Mouse (Mus musculus) kidney, postnatal 10 days (tissue): Measurements from ENCODE around the gene Plk2.

Experiments used
- DNase-seq: peaks from one replicate; pipeline ENCODE4 v3.0.0; 2021; ENCODE audit warnings: mixed read lengths

Plk2 gene

DNA sequence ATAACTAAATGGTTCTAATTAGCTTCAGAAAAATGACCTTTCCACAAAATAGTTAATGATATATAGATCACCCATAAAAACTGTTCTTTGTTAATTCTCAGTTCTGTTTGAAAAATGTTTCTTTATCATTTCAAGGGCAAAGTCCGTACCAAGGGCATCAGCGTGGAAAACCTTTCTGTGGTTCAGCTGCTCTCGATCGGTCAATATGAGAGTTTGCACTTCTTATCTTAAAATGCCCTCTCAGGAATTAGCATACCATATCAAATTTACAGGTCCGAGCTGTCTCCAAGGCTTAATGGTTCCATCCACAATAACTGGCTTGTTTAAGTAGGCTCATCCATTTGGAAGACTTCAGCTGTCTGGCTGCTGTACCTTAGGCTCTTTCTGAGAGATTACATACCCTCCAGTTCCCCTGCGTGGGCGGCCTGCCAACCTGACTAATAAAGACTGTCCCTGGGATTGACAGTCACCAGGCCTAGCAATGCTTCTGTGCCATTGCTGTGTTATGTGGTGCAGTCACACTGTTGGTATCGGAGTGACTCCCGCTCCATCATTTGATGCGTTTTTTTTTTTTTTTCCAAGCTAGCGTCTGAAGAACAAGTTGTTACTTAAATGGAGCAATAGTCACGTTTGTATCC lies 17.8 kb downstream of the Plk2 start:
- peak; percentile 17 for DNase-seq

DNA sequence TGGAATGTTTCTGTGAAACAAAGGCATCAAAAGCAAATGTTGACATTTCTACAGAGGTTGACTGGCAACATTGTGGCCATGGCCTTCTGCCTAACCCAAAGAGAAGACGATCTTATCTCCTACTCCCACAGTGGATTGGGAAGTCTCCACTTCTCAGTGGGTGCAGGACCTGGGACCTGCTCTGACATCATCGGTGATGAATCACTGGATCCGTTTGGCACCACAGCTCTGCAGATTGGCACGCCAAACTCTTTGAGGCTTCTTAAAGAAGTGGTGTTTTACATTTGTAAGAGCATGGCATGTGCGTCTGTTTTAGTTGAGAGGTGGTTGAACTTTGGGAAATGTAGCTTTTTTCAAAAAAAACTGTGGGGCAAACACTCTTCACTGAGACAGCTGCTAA lies 23.8 kb downstream of the Plk2 start:
- DNase-seq, result no peak

DNA sequence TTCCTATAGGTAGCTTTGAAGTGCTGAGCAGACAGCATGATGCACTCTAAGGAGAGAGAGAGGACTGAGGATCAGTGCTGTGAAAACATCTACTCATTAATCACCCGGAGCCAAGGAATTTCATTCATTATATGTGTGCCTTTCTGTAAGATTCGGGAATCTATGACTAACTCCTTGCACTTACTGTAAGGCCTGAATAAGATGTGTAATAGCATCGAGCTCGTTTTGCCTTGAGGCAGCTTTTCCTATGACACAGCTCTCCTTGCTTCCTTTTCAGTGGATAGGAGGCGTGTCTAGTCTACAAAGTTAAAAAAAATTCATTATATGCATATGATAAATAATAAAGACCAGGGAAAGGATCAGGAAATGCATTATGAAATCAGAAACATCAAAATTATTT lies 24.8 kb downstream of the Plk2 start:
- DNase-seq, result no peak

DNA sequence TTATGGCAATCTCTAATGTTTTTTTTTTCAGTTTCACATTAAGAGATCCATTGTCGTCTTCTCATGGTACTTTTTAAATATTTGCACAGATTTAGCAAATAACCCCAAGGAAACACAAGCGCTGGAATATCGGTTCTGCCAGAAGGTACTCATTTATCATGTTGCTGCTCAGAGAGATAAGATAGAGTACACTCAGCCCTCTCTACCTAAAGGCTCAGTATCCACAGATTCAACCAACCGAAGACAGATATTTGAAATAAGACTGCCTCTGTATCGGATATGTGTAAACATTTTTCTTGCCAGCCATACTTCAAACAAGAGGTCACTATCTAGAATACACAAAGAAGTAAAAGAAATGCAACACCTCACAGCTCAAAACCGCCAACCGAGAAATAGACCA lies 27.6 kb downstream of the Plk2 start:
- DNase-seq, result no peak

DNA sequence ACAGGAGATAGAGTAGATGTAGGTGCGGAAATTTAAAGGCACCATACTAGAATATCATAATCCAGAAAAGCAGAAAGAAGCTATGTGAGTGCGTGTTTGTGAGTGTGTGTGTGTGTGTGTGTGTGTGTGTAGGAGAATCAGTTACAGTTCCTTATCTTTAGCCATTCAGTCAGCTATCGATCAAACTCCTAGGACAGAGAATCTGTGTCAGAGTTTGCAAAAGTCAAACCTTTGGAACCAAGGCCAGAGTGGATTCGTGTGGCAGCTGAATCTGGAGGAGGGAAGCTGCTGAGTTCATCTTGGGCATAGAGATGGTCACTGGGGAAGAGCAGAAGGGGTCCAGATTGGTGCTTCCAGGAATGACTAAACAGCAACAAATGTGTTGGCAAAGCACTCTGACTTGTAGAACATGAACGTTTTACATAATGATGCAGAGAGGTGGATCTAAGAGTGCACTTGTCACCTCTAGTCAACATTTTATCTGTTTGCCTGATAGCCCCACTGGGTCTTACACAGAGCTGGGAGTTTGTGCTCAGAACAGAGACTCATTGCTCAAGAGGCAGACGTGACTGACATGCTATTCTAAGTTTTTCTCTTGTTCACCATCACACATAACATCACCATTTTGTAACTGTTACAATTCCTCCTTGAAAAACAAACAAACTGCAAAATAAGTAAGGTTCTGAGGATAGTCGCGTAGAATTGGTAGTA lies 30.8 kb downstream of the Plk2 start:
- no peak for DNase-seq

DNA sequence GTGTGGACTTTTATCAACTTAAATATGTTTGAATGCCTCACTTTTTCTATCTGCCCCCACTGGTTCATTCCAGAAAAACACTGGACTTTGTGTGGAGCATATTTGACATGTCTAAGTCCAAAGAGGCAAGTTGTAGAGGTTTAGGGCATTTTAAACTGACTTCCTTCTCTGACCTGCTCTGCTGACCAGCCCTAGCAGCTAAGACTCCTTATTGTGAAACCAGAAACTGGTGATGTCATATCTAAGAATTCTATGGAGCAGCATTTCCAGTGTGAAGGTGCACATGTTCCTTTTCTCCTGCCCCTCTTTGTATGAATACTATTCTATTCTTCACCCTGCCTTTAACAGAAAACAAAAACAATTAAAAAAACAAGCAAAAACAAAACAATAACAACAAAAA lies 36.5 kb downstream of the Plk2 start:
- DNase-seq, result no peak

DNA sequence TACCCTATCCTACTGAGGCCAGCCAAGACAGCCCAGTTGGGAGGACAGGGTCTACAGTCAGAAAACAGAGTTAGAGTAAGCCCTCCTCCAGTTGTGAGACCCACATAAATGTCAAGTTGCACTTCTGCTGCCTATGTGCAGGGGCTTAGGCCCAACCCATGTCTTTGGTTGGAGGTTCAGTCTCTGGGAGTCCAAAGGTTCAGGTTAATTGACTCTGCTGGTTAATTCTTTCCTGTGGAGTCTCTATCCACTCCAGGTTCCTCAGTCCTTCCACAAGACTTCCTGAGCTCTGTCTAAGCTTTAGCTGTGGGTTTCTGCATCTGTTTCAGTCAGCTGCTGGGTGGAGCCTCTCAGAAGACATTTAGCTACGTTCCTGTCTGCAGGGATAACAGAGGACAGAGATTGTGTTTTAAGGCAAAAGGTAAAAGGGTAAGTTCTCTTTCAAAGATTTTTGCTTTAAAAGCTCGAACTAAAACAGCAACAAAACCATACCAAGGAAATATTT lies 37.3 kb downstream of the Plk2 start:
- DNase-seq, result no peak

DNA sequence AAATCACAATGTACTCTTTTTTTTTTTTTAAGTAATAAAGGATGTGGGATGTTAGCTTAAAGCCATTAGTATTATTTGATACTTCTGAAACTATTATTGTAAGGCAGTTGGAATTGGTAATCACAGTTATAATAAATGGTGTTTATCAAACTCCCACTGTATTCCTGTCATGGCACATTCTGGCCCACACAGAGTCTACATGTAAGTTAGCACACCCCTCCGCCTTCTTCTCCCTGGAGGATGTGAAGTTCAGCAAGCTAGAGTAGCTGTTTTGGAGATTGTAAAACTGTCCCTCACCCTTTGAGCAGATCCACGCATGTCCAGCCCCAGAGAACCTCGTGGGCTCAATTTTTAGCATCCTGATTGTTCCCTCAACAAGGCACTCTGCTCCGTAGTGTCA lies 37.8 kb downstream of the Plk2 start:
- DNase-seq, result no peak

DNA sequence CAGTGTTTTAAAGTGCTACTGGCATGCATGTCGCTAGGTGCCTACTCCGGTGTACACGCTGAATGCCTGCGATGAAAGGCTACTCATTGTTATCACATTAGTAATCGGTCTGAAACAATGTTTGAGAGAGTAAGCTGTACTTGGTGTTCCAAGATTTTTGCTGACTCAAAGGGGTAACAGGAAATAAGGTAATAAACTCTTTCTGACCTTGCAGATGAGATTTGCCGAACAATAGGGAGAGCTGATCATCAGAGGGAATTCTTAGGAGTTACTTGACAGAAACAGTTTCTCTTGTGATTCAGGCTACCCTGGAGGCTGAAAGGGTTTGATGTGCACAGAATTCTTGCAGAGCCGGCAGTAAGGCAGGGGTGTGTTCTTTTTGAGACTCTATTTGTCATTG lies 41.8 kb downstream of the Plk2 start:
- DNase-seq, result no peak

DNA sequence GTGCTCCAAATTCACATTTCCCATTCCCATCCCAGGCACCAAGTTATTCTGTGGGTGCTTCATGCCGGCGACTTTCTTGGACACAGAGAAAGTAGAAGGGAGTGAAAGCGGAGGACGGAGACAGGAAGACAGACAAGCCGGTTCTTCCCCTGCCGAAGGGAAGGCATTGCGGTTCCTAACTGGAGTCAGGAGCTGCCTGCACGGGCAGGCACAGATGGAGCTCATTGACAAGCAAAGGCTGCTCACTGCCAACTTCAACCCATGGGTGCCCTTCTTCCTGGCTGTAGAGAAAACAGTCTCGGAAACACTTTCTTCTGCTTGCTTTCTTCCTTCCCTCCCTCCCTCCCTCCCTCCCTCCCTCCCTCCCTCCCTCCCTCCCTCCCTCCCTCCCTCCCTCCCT lies 43.8 kb downstream of the Plk2 start:
- no peak for DNase-seq

DNA sequence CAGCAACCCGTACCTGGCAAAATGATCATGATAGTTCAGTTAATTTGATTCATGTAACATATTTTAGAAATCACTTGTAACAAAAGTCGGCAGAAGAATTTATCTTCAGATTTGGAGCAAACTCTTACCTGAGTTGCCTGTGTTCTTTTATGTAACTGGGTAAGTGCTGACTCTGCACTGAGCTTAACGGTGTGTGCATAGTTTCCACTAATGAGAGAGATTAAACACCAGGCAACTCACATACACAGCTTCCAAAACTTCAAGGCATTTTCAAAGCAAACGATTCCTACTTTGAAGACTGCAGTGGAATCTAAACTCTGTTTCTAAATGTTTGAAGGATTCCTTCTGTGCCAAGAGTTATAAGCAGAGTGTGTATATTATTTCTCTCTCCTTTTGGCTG lies 49.5 kb downstream of the Plk2 start:
- DNase-seq, result no peak

DNA sequence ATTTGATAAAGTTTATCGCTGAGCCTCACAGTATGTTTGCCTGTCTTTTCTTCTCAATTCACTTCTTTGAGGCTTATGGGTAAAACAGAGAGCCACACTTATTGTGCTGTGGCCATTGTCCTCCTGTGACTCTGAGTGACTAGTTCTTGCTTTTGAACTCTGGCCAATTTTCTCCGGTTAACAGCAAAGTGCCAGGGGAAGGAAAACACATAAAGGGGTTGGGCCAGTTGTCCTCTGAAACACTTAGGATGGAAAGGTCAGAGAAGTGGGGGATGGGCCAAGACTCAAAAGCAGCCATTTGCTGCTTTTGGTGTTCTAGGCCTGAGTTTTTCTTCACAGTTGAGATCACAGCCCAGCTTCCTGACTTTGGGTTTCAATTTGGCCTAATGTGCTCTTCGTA lies 50.0 kb downstream of the Plk2 start:
- peak; percentile 38 for DNase-seq

DNA sequence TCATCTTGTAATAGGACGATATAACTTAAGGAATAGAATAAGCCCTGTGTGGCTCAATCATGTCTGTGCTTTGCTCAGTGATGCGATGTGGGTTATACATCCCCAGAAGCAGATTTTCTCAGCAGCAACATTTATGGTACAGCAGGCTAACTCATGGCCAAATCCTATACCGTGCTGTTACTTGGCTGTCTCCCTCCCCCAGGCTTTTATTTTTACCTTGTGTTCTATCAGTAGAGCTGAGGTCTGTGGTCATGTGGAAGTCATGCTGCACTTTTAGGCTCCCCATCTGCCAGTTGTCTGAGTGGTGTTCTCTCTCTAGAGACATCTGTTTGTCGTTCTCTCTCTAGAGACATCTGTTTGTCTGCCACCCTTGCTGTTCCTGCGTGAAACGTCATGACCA lies 51.6 kb downstream of the Plk2 start:
- DNase-seq, result no peak

DNA sequence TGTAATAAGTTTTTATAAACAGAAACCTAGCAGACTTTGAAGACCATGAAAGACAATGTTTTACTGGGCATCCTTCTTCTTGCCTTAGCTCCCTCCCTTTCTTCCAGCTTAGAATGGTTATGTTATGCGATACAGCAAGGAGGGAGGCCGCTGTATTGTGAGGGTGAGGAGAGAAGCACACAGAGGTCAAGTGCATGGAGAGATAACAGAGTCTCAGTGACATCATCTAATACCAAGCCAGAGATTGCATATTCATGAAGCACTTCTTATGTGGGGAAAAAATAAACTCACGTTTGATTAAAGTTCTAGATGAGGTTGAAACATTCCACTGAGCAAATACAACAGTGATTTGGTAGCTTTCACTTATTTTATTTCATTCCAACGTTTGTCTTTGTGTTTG lies 55.2 kb downstream of the Plk2 start:
- DNase-seq, result no peak
